Mouse (Mus musculus) ES-E14 (cell line): ENCODE measurements around the gene Hdac9.

Experiments used
- CHD2 ChIP-seq: IDR thresholded peaks from 2 replicates; pipeline ENCODE4 v1.6.1; 2014; ENCODE audit warnings: mild to moderate bottlenecking, low read depth, low read length, inconsistent platforms
- HCFC1 ChIP-seq: IDR thresholded peaks from 2 replicates; pipeline ENCODE4 v1.6.1; 2012; ENCODE audit warnings: low read length, inconsistent platforms, borderline replicate concordance; ENCODE audit not compliant: insufficient read depth
- MAFK ChIP-seq: IDR thresholded peaks from 2 replicates; pipeline ENCODE4 v1.6.1; 2014; ENCODE audit warnings: mild to moderate bottlenecking, low read depth, low read length, inconsistent platforms; ENCODE audit not compliant: insufficient read depth
- ZC3H11A ChIP-seq: IDR thresholded peaks from 2 replicates; pipeline ENCODE4 v1.6.1; 2012; ENCODE audit warnings: low read depth, mild to moderate bottlenecking, inconsistent platforms, low read length, borderline replicate concordance
- ZNF384 ChIP-seq: IDR thresholded peaks from 2 replicates; pipeline ENCODE4 v1.6.1; 2012; ENCODE audit warnings: low read depth, low read length, inconsistent platforms

GRCm38 (mm10) chr12:34451198-34451597, 465.7 kb downstream of the Hdac9 start:
- TF ChIP-seq MAFK (no peak), ZC3H11A (no peak), ZNF384 (no peak), HCFC1 (no peak), CHD2 (no peak)
